Mouse (Mus musculus): Measurements from ENCODE around the gene Tert. TPM values are rescaled to one million over a fixed set of nuclear protein-coding genes. Genes with fewer than 3 reads are reported as not detected.

The Tert gene
- 1.6 TPM for total RNA-seq (2023)

GRCm38 (mm10) chr13:73626745-73627549 lies at the start of gene Tert:
Tert (plus strand) TSS chr13:73626911.

GRCm38 (mm10) chr13:73603522-73604155 lies 23.1 kb upstream of the Tert start, which contains the start of gene Clptm1l:
Clptm1l (plus strand) TSS chr13:73604006.

GRCm38 (mm10) chr13:73677853-73678252 lies 51.1 kb downstream of the Tert start, which contains the start of gene Slc6a18:
Slc6a18 (minus strand) TSS chr13:73678023.

Other genes starting within 250 kb of the Tert start
- 26.9 TPM for gene Lpcat1, start 159.7 kb upstream of the Tert start, total RNA-seq (2023)
- not detected for gene Slc6a3, start 90.2 kb upstream of the Tert start, total RNA-seq (2023)
- 117 TPM for gene Clptm1l, start 22.9 kb upstream of the Tert start, total RNA-seq (2023)
- gene Slc6a18, start 51.1 kb downstream of the Tert start, total RNA-seq (2023): 0.58 TPM
- gene Slc6a19, start 78.0 kb downstream of the Tert start, total RNA-seq (2023): 186 TPM
- 553 TPM for gene Slc12a7, start 106.2 kb downstream of the Tert start, total RNA-seq (2023)
- gene Nkd2, start 220.7 kb downstream of the Tert start, total RNA-seq (2023): 0.40 TPM

All from CD8-positive naive resting alpha-beta T cell, adult 57 days (primary cell).